Mouse (Mus musculus) adrenal gland, adult 2 months (tissue): Measurements from ENCODE around the gene Gabrr3. TPM values are rescaled to one million over a fixed set of nuclear protein-coding genes. Genes with fewer than 3 reads are reported as not detected.
A peak's percentile ranks its signal among the peaks of the same experiment; 100 is the strongest.

Experiments used
- DNase-seq: peaks from one replicate; pipeline ENCODE4 v3.0.0; 2021
- polyA plus RNA-seq: library from polyadenylated mRNA; depleted of rRNA; stranded (reverse); fragments of >200 nt; gene quantifications from 2 replicates; pipeline ENCODE4 v1.2.3, GENCODE M21; 2012; rRNA removed
- total RNA-seq, 2 experiments: library from RNA; stranded (reverse); gene quantifications; 2 replicates each; pipeline ENCODE4 v1.2.3; 2021

Gabrr3 gene
- total and polyA plus RNA-seq, 3 experiments, result not detected

DNA sequence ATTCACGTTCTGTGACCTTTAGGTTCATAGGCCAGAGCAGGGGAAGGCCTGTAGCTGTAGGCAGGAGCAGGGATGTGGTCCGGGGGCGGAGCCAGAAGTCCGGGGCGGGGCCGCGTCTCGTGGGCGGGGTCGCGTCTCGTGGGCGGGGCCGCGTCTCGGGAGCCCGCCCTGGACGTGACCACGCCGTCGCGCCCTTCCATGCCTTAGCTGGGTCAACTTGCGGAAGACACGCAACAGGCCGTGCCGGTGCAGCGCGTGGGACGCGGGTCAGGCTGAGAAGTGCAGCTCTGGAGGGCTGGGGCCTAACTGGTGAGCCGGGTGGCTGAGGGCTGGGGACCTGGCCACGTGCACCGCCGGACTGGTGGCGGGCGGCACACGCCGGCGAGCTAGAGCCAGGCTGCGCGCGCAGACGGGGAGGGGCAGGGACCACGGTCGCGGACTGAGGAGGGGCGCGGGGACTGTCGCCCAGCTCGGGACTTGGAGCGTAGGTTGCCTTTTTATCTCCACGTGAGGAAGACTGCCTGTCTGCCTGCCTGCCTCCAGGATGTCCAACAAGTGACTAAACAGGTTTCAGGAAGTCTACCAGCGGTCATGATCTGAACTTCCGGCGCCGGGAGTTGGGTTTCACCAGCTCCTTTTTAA lies 64.6 kb downstream of the Gabrr3 start, which contains the start of gene Riox2:
Riox2 (plus strand) TSS at position 139 of the 642 bp plus-strand sequence.
- DNase-seq, result peak; percentile 91

DNA sequence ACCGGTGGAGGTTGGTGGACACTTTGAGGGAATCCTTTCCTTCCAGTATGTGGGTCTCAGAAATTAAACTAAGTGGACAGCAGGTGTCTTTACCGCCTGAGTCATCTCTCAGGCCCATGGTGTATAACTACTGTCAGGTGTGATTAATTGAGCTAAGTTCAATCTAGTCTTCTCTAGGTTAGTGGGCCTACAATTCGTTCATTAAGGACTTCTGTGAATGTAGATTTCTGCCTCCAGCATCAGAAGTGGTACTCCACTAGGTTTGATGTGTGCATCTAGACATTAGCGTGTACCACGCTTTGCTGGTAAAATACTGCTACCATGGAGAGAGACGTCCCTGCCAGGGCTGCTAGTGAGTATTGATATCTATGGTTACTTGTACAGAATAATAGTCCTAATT lies 65.4 kb downstream of the Gabrr3 start:
- no peak for DNase-seq

DNA sequence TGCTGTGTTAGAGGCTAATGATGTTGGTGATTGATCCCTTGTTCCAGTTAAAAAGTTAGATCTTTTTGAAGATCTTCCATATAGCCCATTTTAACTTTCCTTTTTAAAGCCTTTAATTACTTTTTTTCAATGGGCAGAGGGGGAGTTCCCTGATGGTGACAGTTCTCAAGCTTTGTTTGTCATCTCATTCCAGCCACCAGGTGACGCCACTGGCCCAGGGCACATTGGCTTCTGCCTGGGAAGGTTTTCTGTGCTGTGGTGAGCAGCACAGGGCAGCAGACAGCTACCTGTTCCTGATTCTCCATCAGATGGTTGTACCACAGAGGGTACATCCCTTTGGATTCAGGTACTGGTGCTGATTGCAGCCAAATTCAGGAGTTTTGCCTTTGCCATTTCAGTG lies 67.7 kb downstream of the Gabrr3 start:
- DNase-seq, result peak; percentile 57

DNA sequence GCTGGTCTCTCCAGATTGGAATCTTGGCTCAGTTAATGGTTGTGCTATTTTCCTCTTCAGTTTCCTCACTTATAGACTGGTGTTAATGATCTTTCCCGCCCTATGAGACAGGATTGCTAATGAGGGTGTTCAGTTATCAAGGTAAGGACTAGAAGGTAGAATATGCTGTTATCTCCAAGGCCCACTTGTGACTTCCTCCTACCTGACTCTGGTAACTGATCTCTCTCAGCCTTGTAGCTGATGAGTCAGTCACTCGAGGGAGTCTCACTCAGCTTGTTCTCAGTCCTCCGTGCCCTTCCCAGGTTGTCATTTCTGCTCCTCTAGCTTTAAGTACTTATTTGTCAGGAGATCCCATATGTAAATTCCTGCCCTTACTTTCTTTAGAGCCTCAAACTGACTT lies 70.8 kb downstream of the Gabrr3 start:
- DNase-seq, result no peak

DNA sequence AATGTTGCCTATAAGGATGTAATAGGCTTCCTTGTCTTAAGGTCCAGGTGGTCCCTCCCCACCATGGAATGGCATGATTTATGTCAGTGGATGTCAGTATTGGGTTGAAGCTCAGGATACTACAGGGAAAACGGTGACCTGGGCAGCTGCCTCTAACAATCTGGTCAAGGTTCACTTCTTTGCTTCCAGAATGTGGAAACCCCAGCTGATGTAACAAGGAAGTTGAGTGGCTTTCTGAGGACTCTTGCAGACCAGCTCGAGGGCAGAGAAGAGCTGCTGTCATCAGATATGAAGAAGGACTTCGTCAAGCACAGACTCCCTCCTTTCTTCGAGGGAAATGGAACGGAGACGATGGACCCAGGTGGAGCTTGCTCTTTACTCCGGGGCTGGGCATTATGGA lies 80.1 kb downstream of the Gabrr3 start:
- DNase-seq, result no peak

DNA sequence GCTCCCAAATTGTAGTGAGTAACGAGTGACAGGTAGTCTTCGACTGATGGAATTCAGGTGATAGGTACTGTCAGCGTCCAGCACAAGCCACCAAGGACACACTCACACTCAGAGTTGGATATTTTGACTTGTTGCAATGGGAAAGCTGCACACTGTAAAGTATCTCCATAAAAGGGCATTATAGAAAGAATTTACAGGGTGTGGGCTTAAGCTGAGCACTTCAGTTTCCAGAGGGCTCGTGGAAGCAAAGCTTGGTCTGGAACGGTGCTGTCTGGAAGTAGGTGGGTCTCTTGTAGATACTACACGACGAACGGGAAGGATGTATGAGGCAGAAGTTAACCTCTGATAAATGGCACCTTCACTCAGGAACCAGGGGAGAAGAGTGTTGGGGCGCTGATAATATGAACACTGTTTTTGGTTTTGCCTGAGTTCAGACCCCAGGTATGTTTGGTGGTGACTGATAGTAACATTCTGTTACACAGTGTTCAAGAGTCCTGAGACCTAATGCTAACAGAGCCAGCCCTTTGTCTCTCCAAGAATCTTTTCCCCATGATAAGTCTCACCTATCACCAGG lies 80.9 kb downstream of the Gabrr3 start:
- no peak for DNase-seq

DNA sequence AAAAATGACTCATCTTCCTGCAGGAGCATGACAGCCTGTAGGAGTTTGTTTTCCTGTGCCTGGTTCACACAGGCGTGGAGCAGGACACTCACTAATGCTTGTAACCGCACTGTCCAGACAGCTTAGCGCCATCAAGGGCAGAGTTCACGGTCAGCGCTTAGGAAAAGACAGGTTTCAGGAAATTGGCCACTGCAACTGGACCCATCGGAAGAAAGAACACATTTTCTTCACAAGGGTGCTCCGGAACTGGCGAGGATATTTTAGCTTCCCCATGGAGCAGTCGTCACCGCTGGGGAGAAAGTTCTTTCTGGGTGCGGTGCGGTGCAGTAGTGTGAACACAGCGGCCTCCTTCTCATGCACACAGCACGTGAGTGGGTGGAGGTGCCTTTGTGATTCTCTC lies 86.1 kb downstream of the Gabrr3 start:
- DNase-seq, result peak; percentile 50

DNA sequence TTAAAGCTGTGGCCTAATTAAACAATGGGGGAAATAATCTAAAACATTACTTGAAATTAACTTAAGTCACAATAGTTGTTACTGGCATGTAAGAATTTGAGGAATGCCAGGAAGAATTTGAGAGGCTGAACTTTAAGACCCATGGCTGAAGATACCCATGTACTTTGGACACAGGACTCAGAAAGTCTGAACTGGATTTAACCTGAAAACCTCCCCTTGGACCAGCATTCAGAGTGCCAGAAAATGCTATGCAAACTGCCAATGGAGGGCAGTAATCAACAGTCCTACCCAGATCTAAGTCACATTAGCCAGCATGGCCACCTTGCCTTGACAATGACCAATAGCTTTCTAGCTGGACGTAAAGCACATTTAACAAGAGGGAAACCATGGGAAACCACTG lies 90.8 kb downstream of the Gabrr3 start:
- DNase-seq, result no peak

DNA sequence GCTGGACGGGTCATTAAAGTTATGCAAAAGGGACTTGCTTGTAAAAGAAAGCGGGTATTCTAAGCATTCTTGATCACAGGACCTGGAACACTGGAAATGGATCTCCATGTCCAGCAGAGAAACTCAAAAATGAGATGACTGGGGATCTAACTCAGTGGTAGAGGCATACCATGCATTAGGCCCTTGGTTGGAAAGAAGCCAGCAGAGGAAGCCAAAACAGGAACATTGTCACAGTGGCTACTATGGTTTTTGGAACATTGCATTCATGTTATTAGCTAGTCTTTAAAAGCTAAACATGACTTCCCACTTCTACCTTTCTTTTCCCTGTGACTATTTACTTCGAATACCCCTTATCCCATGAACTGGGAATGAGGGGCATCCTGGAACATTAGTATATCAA lies 92.0 kb downstream of the Gabrr3 start:
- no peak for DNase-seq

DNA sequence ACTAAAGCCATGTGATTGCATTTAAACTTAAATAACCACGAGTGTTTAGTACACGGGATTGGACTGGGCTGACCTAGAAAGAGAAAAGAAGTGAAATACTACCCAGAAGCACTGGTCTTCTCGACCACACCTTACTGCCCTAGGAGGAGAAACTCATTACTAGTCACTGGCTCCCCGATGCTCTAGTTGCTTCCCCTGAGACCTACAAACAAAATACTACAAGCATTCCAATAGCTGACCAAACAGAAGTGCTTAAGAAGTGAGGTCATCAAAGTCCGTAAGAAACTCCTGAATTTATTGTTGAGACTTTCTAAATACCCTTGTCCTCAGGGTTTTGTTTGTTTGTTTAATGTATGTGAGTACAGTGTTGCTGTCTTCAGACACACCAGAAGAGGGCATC lies 102.7 kb downstream of the Gabrr3 start:
- no peak for DNase-seq

Other genes with a start within 250 kb of the Gabrr3 start
- gene Olfr196, start 236.9 kb upstream of the Gabrr3 start, total RNA-seq, result not detected
- not detected in 2 replicates for gene Olfr196, start 236.9 kb upstream of the Gabrr3 start, polyA plus RNA-seq
- gene Olfr198, start 203.8 kb upstream of the Gabrr3 start, total RNA-seq, result not detected
- not detected in 2 replicates for gene Olfr198, start 203.8 kb upstream of the Gabrr3 start, polyA plus RNA-seq
- gene Olfr199, start 187.6 kb upstream of the Gabrr3 start, total RNA-seq, result not detected
- not detected in 2 replicates for gene Olfr199, start 187.6 kb upstream of the Gabrr3 start, polyA plus RNA-seq
- not detected for gene Olfr201, start 134.7 kb upstream of the Gabrr3 start, total RNA-seq
- not detected in 2 replicates for gene Olfr201, start 134.7 kb upstream of the Gabrr3 start, polyA plus RNA-seq
- gene Olfr202, start 120.5 kb upstream of the Gabrr3 start, total RNA-seq, result not detected
- gene Olfr202, start 120.5 kb upstream of the Gabrr3 start, polyA plus RNA-seq, result not detected in 2 replicates
- not detected for gene Olfr203, start 108.5 kb upstream of the Gabrr3 start, total RNA-seq
- gene Olfr203, start 108.5 kb upstream of the Gabrr3 start, polyA plus RNA-seq, result not detected in 2 replicates
- gene Olfr204, start 89.1 kb upstream of the Gabrr3 start, total RNA-seq, result not detected
- not detected in 2 replicates for gene Olfr204, start 89.1 kb upstream of the Gabrr3 start, polyA plus RNA-seq
- gene Olfr205, start 76.2 kb upstream of the Gabrr3 start, total RNA-seq, result not detected
- gene Olfr205, start 76.2 kb upstream of the Gabrr3 start, polyA plus RNA-seq, result not detected in 2 replicates
- gene Olfr206, start 58.1 kb upstream of the Gabrr3 start, total RNA-seq, result not detected
- gene Olfr206, start 58.1 kb upstream of the Gabrr3 start, polyA plus RNA-seq, result not detected in 2 replicates
- not detected for gene Olfr209, start 43.3 kb upstream of the Gabrr3 start, total RNA-seq
- not detected in 2 replicates for gene Olfr209, start 43.3 kb upstream of the Gabrr3 start, polyA plus RNA-seq
- 10 to 100 TPM; 18.9 to 24.9 TPM for gene Riox2, start 64.4 kb downstream of the Gabrr3 start, total RNA-seq
- gene Riox2, start 64.4 kb downstream of the Gabrr3 start, polyA plus RNA-seq, result 2.3 and 4.5 TPM in 2 replicates
- gene Crybg3, start 193.6 kb downstream of the Gabrr3 start, total RNA-seq, result 10 to 100 TPM; 11.9 to 16.0 TPM
- gene Crybg3, start 193.6 kb downstream of the Gabrr3 start, polyA plus RNA-seq, result 1.6 and 1.7 TPM in 2 replicates
- 10 to 100 TPM in 1 of 2 experiments, 1 to 10 TPM in 1; 6.2 to 13.9 TPM for gene Arl6, start 232.1 kb downstream of the Gabrr3 start, total RNA-seq
- gene Arl6, start 232.1 kb downstream of the Gabrr3 start, polyA plus RNA-seq, result 0.63 and 0.97 TPM in 2 replicates